Mouse (Mus musculus) frontal cortex, adult (tissue): ENCODE measurements around the gene Magi1.

ENCODE experiments used
- ATAC-seq: cut with Nextera tagmentation; 2 replicates; pipeline ENCODE4 v1.9.2; 2017; ENCODE audit warnings: mild to moderate bottlenecking, moderate library complexity, mixed read lengths; ENCODE audit not compliant: low TSS enrichment

Gene Magi1

DNA sequence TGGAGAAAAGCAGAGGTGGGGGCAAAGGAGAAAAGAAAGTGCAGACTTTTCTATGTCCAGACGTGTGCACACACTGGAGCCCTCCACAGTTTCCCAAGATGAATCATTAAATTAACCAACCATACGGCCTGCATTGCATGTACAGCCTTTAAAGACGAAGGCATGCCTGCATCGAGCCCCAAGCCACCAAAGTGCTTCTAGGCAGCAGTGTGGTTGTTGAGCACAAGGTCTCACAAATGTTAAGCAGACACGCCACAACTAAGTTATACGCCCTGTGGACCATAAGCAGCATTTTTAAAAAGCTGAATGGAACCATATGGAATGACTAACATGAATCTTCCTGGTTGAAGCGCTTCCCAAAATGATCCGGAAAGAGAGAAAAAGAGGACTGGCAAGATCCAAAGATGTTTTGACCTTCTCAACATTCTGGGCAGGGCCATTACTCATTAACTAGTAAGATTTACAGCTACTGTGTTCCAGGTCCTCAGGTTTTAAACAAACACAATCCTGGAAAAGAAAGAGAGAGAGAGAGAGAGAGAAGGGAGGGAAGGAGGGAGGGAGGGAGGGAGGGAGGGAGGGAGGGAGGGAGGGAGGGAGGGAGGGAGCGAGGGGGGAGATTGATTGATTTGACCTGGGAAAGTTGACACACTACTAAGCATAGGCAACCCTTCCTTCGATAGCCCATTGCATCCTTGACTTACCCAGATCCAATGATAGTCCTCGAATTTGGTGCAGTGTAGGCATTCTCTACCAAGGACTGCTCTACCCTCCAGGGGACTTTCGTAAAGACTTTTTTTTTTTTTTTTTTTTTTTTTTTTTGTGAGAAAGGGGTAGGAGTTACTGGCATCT, 26.5 kb downstream of the Magi1 start:
- no peak for ATAC-seq

DNA sequence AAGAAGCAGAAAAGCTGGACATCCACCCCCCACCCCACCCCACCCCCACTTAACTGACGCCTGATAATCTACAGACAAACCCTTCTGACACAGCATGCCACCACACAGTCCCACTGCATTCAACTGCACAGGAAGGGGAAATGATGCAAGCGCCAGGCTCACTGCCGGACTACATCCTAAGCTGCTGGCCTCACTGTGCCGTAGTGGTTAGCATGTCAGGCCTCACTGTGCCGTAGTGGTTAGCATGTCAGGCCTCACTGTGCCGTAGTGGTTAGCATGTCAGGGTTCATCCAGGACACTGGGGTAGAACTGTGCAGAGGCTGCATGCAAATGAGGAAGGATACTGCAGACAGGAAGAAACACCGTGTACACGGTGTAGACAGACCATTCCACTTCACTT, 29.8 kb downstream of the Magi1 start:
- no peak for ATAC-seq

DNA sequence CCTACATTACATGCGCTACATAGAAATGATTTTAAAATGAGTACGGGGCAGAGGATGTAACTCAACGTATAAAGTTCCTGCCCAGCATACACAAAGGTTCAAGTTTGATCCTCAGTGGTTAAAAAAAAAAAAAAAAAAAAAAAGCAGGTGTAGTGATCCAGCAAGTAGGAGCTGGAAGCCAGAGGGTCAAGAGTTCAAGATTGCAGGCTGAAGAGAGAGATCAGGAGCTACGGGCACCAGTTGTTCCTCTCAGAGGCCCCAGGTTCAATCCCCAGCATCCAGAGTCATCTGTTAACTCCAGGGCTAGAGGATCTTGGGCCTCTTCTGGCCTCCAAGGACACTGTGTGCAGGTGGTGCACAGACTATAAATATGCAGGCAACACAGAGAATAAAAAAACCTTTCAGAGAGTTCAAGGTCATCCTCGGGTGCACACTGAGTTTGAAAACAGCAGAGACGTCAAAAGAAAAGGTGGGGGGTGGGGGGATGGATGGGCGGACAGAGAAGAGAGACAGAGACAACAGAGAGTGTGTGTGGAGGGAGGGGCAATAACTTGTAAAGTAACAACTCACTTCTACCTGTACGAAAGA, 32.3 kb downstream of the Magi1 start:
- ATAC-seq, result no peak

DNA sequence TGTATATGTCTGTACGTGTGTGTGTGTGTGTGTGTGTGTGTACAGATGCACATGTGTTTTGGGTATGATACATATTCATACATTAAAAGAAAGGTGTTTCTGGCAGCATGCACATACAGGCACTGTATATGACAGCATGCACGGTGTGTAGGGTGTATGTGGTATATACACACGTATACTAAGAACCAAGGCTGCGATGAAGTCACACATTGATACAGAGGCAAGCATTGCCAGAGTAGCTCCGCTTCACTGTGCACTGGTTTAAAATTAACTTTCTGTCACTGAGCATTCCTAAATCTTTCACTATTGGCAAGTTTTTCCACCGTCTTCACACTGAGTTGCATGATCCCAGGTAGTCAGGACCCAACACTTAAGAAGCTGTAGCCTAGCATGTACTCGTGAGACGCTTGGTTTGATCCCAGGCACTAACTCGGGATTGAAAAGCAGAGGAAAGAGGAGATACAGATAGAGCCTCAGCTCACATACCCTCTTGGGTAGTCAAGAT, 34.4 kb downstream of the Magi1 start:
- ATAC-seq, result no peak

DNA sequence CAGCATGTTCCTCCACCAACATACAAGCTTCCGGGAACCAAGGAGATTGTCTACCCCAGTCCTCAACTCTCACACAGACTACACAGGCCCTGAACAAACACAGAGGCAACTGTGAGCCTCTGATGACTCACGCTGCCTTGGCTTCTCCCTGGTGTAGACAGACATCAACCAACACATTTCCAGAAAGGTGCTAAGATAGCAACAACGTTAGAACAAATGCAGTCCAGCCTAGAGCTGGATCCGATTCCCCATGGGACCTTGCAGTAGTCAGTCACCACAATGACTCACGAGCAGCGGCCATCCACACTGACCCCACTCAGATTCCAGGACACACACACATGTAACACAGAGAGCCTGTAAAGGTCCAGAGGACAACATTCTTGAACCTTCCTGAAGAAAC, 42.5 kb downstream of the Magi1 start:
- peak; percentile 91 for ATAC-seq

DNA sequence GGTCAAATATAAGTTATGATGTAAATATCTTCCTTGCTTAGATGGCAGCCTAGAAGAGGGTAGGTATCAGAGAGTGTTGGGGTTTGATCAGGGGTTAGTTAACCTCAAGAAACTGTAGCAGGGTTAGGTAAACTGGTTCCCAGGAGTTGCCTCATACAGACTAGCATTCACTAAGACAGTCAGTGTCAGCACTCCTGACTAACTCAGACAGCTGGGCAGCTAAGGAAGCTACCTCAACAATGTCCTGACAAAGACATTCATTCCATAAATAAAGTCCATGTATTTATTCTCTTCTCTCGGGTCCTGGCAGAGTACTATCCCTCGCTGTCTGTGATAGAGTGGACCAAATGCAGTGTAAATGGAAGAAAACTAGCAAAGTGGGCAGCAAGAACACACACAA, 45.1 kb downstream of the Magi1 start:
- ATAC-seq, result no peak

DNA sequence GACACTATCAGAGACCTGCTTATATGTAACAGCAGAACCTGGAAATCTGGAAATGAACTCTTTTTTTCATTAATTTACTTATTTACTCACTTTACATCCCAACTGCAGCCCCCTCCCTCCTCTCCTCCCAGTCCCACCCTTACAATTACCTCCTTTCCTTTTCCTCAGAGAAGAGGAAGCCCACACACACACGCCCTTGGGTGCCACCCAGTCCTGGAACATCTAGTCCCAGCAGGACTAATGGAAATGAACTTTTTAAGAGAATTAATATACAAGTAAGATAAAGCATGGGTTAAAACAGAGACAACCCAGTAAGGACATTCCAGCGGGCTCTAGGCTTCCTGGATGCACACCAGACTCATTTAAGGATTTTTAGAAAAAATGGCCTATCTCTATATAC, 46.8 kb downstream of the Magi1 start:
- ATAC-seq, result no peak

DNA sequence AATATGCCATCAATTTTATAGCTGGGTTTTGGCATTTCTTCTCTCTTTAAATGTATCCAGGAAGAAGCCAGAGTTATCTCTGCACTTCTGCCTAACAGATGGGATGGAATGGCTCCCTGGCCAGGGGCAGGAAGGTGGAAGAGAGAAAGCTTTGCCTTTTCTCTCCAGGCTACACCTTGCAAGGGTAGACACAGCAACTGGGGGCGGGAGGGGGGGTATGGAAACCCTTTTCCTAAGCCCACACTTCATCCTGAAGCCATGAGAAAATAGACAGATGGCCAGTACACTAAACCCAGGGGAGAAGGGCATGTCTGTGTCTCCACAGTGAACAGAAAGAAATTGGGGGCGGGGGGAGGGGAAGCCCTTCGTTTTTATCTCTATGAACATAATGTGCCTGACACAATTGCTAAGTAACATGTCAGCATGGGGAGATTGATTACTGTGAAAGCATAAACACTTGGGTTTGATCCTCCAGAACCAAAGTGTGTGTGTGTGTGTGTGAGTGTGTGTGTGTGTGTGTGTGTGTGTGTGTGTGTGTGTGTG, 51.4 kb downstream of the Magi1 start:
- no peak for ATAC-seq

DNA sequence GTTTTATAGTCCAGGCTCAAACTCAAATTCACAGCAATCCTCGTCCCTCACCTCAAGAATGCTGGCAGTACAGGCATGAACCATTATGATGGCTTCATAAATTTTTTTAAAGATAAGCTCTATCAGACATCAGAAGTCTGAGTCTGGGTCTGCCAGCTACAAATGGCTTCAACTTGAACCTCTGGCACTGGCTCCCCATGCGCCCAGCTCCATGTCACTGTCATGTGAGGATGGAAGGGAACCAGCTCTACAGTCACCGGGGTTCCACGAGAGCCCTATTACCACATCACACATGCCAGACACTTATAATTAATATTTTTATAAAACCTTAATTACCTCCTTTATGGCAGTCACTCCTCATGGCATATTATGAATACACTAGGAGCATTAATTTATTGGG, 51.9 kb downstream of the Magi1 start:
- ATAC-seq, result no peak

DNA sequence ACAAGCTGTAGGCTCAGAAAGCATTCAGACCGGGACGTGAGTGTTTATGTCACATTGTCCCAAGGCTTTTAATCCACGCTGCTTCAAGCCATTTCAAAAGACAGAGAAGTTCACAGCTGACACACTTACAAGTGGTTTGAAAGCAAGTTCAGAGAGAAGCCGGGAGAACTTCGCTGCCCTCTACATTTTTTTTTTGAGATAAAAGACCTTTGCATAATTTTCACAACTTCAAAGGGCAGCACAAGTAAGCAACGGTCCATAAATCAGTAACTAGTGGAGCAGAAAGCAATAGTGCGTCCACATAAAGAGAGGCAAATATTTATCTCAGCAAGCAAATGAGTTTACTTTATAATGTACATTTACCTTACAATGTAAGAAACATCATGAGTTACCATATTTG, 52.4 kb downstream of the Magi1 start:
- ATAC-seq, result no peak

DNA sequence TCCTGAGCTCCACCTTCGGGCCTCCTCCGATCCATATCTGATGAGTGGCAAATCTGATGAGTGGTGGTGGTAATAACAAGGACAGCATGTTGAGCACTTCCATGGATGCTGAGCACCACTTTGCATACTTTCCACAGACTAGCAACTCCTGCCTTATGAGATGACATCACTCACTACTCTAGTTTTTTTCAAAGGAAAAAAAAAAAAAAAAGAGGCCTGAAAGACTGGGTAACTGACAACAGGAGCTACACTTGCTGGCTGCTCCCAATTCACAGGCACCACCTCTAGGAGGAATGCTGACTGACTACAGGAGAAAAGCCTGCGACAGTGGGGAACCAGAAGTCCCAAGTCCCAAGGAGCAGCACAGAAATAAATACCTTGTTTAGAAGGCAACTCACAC, 52.8 kb downstream of the Magi1 start:
- no peak for ATAC-seq

DNA sequence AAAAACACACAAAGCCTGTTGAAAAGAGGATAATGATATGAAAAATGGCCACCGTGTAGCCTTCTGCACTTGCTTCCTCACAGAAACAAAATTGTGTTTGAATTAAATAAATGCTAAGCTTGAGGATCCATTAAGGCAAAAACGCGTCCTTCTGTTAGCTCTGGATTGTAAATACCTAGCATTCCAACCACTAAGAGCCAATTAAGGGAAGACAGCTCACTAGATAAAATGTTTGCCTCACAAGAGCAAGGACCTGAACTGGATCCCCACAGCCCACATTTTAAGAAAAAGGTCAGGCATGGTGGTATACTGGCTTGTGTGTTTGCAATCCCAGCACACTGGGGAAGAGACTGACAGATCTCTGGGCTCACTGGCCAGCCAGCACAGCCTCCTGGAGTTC, 53.6 kb downstream of the Magi1 start:
- no peak for ATAC-seq

DNA sequence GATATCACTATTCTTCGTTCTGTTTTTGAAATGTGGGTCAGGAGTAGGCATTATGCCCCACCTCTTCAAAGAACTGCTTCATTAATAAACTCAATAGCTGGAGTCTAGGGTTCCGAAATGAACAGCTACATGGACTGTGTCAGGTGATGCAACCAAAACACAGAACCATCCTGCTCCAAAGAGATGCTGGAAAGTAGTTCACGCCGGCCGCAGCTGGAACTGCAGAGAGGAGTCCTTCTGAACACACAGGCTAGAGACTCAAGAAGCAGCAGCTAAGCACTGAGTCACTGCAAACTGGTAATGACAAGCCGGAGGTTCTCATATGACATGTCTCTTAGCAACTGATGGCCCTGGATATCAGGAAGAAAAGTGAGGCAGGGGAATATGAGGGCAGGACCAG, 57.5 kb downstream of the Magi1 start:
- peak; percentile 84 for ATAC-seq

DNA sequence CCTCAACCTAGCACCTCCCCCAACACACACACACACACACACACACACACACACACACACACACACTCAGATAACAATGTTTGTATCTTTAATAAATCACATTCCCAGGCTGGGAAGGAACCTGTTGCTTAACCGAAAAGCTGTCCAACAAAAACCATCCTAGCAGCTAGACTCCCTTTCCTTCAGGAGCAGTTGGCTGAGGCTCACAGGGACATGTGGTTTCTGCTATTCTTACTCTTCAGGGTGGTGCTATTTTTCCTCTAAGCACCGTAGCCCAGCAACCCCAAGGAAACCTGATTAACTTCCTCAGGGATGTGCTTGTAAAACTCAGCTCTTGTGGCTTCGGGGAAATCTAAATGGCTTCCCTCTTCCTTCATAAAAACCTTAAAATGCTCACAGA, 57.9 kb downstream of the Magi1 start:
- peak; percentile 97 for ATAC-seq

DNA sequence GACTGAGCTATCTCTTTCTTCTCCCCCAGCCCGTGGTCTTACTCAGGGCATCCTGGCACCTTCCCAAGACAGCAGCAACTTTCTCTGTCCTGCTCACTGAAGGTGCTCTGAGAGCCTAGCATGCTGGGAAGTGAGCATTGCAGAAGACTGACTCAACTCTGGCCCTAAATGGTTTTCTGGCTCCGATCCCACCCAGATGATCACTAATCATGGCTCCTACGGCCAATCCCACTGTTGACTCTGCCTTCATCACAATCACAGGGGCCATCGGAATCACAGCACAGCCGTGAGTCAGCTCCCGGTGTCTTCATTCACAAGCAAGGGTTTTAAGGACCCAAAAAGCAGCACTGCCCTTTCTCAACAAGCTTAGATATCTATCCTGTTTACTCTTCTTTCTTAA, 58.6 kb downstream of the Magi1 start:
- ATAC-seq, result no peak

DNA sequence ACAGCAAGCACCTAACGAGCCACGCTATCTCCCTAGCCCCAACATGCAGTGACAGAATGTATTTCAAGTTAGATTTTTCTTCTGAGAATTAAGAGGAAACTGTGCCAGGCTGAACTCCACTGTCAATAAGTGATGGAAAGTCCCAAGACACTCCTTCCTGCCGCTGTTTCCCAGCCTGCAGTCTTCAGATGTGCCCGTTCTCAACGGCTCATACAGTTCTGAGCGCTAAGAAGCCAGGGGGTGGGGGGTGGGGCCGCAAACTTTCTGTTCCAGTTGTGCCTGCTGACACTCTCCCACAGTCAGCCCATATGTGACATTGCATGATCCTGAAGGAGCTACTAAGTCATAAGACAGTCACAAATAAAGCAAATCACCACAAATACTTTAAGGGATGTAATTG, 61.5 kb downstream of the Magi1 start:
- ATAC-seq, result no peak

DNA sequence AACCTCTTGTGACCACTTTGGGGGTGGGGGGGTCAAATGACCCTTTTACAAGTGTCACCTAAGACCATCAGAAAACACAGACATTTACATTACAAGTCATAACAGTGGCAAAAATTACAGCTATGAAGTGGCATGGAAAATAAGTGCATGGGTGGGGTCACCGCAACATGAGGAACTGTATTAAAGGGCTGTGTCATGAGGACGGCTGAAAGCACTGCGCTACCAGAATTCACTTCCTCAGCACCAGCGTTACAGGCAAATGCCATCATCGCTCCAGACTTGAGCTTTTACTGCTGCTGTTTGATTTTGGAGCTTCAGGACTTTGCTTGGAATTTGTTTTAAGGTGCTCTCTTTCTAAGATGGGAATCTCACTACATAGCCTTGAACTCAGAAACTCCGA, 62.0 kb downstream of the Magi1 start:
- no peak for ATAC-seq

DNA sequence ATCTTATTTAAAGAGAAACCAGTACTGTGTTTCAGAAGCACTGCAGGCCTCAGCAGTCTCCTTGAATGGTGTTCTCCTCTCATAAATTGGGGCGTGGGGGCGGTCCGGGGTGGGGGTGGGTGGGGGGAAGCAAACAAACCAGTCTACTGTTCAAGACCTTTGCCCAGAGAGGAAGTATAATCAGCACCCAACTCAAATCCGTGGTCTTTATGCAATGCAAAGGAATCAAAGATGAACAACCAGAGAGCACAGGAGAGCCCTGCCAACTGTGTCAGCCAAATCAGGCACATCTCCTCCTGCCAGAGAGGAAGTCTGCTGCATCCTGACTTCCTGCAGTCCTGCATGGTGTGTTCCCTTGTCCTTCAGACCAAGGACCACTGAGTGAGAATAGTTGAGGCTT, 65.6 kb downstream of the Magi1 start:
- no peak for ATAC-seq

DNA sequence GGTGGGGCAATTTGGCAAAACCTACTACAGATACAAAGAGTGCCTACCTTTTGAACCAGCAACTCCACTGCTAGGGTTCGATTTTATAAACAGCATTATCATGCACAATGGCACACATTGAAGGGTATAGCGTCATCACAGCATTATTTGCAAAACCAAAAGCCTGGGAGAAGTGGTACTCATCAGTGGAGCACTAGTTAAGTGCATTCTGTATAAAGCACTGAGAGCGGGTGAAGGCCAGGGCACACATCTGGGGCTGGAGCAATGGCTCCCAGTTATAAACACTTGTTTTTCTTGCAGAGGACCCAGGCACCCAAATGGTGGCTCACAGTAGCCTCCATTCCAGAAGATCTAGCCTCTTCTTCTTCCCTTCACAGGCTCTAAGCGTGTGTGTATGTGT, 67.9 kb downstream of the Magi1 start:
- ATAC-seq, result no peak

DNA sequence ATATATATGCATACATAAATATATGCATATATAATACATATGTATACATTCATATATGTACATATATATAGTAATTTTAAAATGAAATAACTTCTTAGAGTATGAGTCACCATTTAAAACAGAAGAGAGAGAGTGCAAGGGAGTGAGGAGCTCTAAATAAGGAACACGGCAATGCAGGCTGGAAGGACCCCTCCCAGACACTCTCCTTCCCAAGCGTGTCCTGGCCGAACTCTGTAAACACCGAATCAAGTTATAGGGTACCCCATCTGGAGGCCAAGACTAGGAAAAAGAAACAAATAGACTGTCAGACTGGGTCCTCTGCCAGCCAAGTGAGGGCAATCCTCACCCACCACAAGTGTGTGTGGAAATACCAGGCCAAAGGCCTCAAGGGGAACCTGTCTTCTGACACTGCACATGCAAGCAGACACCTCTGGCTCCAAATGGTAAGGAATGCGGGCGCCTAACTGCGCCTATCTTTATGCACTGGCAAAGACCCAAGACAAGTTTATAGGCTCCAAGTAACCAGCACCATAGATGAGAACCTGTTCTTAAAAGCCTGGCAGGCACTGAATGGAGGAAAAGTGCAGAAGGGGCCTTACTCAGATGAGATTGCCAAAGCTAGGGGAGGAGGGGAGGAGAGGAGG, 68.7 kb downstream of the Magi1 start:
- no peak for ATAC-seq

DNA sequence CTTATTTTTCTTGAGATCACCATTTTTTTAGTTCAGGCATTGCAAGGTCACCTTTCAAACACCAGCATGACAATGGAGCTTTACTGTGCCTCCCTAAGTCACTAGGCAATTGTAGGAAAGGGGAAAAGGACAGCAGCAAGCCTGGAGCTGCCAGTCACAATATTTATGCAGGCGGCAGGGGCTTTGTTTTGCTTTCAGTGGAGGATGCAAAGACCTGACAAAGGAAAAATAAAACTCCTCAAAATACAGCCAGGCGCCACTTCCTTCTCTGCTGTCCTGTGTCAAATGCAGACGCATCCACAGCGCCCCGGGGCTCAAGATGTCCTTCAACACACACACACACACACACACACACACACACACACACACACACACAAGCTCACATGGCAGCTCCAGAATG, 77.8 kb downstream of the Magi1 start:
- ATAC-seq, result no peak

DNA sequence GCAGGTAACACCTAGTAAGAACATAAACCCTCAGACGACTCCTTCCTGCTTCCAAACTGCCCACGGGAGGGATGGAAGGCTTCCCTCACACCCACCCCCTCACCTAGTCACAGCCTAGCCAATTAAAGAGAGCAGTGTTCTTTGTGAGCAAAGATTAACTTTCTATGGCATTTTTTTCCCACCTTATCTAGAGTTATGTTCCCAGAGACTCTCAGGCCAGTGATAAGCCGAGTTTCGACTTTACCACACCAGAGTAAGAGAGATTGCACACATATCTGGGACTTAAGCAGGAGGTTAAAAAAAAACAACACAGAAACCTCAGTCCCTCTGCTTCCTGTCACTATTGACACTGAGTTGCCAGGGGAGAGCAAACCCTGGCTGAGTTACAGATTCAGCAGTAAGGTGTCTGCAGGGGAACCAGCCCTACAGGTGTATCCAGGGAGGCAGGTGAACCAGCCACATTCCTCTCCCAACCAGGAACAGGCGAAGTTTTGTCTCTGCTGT, 80.0 kb downstream of the Magi1 start:
- ATAC-seq, result no peak; the same call in 1 of the 2 replicates

DNA sequence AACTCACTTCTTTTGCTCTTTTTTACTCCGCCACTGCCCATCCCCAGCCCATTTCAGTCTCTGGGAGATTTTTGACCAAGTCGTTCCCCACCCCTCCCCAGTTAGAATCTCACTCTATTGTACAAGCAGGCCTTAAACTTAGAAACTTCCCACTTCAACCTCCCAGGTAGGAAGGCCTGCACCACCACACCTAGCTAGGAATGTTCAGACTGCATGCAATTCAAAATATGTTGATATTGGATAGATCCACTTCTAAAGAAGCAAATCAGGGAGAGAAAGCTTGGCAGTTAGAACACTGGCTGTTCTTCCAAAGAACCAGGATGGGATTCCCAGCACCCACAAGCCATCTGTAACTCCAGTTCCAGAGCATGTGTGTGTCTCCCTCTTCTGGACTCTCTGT, 81.8 kb downstream of the Magi1 start:
- ATAC-seq, result no peak
